Mouse (Mus musculus) hindlimb bud, embryonic 11.5 days (tissue): ENCODE measurements around the gene Vmn2r88.
"Not testable (repeated sequence)": the region's sequence is repeated elsewhere in the genome, so short reads cannot be mapped to it uniquely, and the experiment has no call there.

ENCODE experiments used
- DNase-seq: peaks from one replicate; pipeline ENCODE4 v3.0.0-alpha.2; 2012; ENCODE audit warnings: low read depth, low spot score; ENCODE audit errors: extremely low spot score

Vmn2r88 gene

DNA sequence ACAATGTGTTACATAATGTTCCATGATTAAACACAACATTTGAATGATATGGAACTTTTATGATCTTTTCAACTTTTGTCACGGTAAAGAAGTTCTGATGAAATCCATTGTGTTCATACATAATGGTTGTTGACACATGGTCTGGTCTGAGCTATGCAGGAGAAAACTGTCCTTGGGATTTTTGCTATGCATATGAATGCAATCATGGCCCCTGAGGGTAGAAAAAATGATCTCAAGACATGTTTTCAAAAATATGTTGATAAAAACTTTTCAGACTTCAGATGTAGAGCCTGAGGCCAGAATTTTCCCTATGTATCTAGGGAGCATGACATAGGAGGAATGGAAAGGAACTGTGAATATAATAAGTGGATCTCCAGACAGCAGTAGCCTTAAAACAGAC is at the start of gene Vmn2r88:
Vmn2r88 (plus strand) TSS at position 301 of the 400 bp plus-strand sequence.
- DNase-seq: no peak

GRCm38 (mm10) chr14:51361456-51361855 is 49.2 kb upstream of the Vmn2r88 start, which contains the start of gene Gm7247:
Gm7247 (plus strand) TSS chr14:51361756.
- no peak for DNase-seq

GRCm38 (mm10) chr14:51382805-51383204 is 27.8 kb upstream of the Vmn2r88 start:
- no peak for DNase-seq

- DNase-seq: no peak
Measured at GRCm38 (mm10) chr14:51384351-51384750, 26.3 kb upstream of the Vmn2r88 start.

GRCm38 (mm10) chr14:51385741-51386140 is 24.9 kb upstream of the Vmn2r88 start:
- DNase-seq: no peak

DNA sequence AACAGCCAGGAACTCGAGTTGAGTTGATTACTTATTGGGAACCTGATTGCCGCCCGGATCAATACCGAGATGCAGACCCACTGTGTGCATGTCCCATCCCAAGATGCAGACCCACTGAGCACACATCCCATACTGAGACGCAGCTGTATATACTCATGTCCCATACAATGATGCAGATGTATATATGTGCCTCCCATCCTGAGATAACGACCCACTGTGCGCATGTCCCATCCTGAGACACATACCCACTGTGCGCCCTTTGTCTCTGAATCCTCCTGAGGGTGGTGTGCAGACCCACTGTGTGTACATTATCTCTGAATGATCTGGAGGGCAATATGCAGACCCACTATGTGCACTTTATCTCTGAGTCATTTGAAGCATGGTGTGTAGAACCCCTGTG is 22.9 kb upstream of the Vmn2r88 start:
- no peak for DNase-seq

GRCm38 (mm10) chr14:51388222-51388621 is 22.4 kb upstream of the Vmn2r88 start:
- no peak for DNase-seq

- DNase-seq: no peak
Measured at GRCm38 (mm10) chr14:51423885-51424284, 13.3 kb downstream of the Vmn2r88 start.

GRCm38 (mm10) chr14:51430138-51430537 is 19.5 kb downstream of the Vmn2r88 start:
- DNase-seq: not testable (repeated sequence)

GRCm38 (mm10) chr14:51434546-51434945 is 23.9 kb downstream of the Vmn2r88 start:
- no peak for DNase-seq

DNA sequence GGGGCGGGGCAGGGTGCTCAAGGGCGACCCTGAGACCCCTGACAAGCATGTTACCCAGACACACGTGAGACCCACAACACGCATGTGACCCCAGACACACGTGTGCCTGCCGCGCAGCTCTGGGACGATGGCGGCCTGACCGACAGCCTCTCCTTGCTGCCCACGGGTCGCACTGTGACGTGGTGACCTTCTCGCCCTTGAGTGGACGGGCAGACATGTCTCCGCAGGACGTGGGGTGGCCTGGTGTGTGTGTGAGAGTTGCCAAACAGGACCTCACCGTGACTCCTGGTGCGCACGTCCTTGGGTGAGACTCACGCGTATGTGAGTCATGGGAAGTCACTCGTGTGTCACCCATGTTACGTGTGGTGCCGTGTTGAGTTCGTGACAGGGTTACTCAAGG is 24.4 kb downstream of the Vmn2r88 start:
- DNase-seq: no peak

DNA sequence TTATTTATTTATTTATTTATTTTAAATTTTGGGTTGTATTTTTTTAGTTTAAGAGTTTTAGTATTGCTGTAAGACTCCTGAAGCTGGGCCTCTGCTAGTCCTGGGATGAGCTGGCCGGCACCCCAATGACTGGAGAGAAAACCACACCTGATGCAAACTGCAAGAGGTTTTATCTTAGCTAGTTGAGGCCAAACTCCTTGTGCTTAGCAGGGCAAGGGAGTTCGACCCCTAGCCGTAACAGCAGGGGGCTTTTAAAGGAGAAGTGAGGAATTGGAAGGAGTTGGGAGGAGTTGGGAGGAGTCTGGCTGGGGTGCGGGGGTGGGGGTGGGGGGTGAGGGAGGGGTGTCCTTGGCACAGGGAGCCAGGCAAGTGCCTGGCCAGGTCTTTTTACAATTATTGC is 28.3 kb downstream of the Vmn2r88 start:
- no peak for DNase-seq

GRCm38 (mm10) chr14:51451557-51451956 is 40.9 kb downstream of the Vmn2r88 start, which contains the start of gene Vmn2r89:
Vmn2r89 (plus strand) TSS chr14:51451857.
- not testable (repeated sequence) for DNase-seq
